Mouse (Mus musculus) thymus, adult 18-20 months (tissue): ENCODE data around the gene Myh10.

ENCODE experiments used
- DNase-seq, 2 experiments: peaks; one replicate each; pipeline ENCODE4 v3.0.0; 2022; ENCODE audit warnings: mixed read lengths in 2 of 2

Gene Myh10

GRCm38 (mm10) chr11:68748121-68748520, 56.8 kb downstream of the Myh10 start:
- DNase-seq, result no peak

- DNase-seq, result no peak
Measured at GRCm38 (mm10) chr11:68750206-68750605, 58.8 kb downstream of the Myh10 start.

DNA sequence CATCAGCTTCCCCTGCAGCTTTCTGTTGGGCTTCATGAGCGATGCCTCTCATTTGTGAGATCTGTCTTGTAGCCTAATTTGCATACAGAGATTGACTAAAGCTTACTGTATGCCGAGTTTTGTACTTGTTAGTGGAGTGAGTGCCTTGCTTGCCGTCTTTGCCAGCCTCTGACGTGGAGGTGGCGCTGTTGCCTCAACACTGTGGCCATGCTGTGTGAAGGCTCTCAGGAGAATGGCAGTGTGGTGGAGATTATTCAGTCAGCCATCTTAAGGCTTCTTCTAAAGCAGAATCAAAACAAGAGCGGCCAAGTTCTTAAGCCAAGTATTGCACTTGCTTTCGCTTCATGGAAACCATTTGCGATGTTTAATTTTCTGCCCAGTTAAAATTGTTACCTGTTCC, 59.6 kb downstream of the Myh10 start:
- DNase-seq, result no peak

DNA sequence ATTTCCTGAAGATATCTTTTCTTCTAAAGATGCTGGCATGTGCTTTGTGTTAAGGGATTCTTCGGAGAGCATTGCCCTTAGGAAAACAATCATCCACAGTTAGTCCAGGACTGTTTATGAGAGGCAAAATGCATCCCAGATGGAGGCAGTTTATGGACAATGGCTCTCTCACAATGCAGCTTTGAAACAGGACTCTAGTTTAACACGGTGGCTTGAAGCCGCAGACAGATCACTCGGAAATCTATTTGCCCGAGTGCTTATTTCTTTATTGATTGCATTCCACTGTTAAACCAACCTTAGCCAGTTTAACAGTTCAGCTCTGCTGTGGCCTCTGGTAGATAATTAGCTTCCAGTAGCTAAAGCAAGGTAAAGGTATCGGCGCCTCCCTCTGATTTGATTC, 62.9 kb downstream of the Myh10 start:
- no peak for DNase-seq

GRCm38 (mm10) chr11:68756456-68757348, 65.3 kb downstream of the Myh10 start:
- DNase-seq, result no peak

GRCm38 (mm10) chr11:68759691-68760090, 68.3 kb downstream of the Myh10 start:
- no peak for DNase-seq

GRCm38 (mm10) chr11:68761155-68761554, 69.8 kb downstream of the Myh10 start:
- no peak for DNase-seq

GRCm38 (mm10) chr11:68761664-68762063, 70.3 kb downstream of the Myh10 start:
- no peak for DNase-seq

DNA sequence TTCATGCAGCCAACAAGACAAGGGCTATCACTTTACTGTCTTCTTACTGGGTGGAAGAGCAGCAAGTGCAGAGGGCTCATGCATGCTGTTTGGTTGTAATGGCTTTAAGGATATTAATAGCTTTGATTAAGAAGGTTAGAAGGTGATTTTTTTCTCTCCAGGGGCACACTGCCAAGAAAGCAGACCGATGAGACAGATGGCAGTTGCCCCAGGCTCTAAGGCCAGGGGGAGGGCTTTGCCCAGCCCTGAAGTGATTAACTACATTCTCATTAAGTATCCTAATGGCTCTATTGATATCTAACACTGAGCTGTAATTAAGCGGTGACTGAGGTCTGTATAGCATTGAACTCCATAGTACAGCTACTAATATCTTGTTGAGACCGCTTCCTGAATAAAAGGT, 73.3 kb downstream of the Myh10 start:
- DNase-seq, result no peak

GRCm38 (mm10) chr11:68767762-68768542, 76.6 kb downstream of the Myh10 start:
- no peak for DNase-seq

DNA sequence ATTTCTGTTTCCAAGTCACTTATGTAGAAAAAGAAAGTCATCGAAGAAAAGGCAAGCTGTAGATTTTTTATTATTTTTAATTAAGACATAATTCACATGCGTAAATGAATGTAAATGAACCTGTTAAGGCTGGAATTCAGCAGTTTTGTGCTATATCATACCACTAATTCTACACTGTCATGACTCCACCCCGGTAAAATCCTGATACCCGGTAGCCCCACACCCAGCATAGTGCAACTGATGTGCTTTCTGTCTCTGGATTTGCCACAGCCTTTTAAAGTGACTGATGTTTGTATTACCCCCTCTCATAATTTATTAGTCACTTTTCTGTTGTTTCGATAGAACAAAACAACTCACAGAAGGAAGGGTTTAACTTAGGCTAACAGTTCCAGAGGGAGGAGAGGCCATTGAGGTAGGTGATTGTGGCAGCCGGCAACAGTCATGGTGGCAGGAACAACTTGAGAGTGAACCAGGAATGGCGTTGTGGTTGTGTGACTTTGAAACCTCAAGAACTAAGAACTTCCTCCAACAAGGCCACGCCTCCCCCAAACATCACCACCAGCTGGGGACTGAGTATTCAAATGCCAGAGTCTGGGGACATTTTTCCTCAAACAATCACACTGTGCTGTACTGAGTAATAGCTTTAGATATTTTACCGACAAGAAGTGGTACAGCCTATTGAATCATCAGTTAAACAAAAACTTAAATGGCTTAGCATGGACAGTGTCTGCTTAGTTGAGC, 78.6 kb downstream of the Myh10 start:
- DNase-seq, result no peak

- no peak for DNase-seq
Measured at GRCm38 (mm10) chr11:68776147-68776655, 84.8 kb downstream of the Myh10 start.

GRCm38 (mm10) chr11:68777933-68778332, 86.6 kb downstream of the Myh10 start:
- no peak for DNase-seq

DNA sequence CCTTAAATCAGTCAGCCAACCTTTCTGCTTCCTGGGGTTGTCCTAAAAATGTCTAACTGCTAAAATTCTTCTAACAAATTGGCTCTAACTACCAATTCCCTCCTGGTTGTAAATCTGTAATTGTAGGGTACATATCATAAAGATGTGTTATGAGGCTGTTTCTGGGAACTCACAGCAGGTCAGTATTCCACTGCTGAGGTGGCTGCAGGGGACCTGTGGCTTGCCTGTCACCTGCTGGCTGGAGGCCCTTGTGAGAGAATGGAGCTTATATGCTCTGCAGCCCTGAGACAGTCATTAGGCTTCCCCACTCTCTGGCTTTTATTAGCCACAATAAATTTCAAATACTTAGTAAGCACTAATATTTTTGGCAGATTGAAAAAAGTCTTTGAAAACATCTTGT, 87.5 kb downstream of the Myh10 start:
- DNase-seq, result no peak

GRCm38 (mm10) chr11:68779735-68780465, 88.5 kb downstream of the Myh10 start:
- no peak for DNase-seq

- DNase-seq, result no peak
Measured at GRCm38 (mm10) chr11:68780466-68781114, 89.2 kb downstream of the Myh10 start.

- no peak for DNase-seq
Measured at GRCm38 (mm10) chr11:68782336-68782735, 91.0 kb downstream of the Myh10 start.

- no peak for DNase-seq
Measured at GRCm38 (mm10) chr11:68785813-68786212, 94.5 kb downstream of the Myh10 start.

DNA sequence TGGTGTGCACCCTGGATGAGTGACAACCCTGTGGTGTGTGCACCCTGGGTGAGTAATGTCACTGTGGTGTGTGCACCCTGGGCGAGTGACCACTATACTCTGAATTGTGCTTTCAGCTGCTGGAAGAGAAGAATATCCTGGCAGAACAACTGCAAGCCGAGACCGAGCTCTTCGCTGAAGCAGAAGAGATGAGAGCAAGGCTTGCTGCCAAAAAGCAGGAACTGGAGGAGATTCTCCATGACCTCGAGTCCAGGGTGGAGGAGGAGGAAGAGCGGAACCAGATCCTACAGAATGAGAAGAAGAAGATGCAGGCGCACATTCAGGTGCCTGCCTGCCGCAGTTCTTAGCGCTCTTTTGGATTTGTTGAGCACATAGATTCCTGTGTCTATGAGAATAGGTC, 95.9 kb downstream of the Myh10 start:
- DNase-seq, result no peak

DNA sequence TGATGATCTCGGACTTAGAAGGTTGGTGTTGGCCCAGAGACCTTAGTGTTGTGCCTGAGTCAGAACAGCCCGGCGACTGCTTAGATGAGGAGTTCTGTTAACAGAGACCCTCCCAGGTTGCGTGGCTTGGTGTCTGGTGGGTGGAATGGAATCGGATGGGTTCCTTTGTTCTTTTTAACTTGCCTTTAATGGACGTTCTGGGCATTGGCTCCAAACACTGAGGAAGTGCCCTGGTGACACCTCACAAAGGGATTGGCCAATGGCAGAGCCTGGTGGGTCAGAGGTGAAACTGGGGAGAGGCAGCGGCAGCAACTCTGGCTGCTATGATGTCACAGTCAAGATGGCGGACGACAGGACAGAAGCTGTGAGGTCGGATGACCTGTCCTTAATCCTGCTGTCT, 99.4 kb downstream of the Myh10 start:
- no peak for DNase-seq

DNA sequence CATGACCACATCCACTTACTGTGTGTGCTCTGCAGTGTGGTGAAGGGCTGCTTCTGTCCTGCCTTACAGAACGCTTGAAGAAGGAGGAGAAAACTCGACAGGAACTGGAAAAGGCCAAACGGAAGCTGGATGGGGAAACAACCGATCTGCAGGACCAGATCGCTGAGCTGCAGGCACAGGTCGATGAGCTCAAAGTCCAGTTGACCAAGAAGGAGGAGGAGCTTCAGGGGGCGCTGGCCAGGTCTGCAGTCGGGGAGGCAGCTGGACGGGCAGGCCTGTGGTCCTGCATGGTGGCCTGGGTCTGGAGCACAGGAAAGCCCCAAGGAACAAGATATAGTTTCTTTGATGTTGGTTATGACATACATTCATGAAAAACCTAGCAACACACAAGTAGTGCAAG, 100.4 kb downstream of the Myh10 start:
- DNase-seq, result no peak

DNA sequence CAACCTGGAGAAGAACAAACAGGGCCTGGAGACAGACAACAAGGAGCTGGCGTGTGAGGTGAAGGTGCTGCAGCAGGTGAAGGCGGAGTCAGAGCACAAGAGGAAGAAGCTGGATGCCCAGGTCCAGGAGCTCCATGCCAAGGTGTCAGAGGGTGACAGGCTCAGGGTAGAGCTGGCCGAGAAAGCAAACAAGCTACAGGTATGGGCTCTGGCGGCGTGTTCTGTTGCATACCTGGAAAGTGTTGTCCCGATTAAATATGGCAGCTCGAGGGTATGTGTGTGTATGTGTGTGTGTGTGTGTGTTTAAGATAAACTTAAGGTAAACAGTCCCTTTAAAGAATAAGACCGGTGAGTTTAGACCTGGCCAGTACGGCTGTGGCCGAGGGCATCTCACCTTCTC, 106.9 kb downstream of the Myh10 start:
- DNase-seq, result no peak
